Mouse (Mus musculus) CH12.LX (cell line): Measurements from ENCODE around the gene Kptn.

Experiments used
- CTCF ChIP-seq, 2 experiments: IDR thresholded peaks in 1 of 2; conservative IDR thresholded peaks in 1 of 2; 2 replicates each; pipeline ENCODE4 v1.5.1; 2011 to 2012; ENCODE audit warnings: low read depth in 2 of 2, low read length in 2 of 2, improper control_type of control experiment in 1 of 2, inconsistent platforms in 1 of 2, mild to moderate bottlenecking in 1 of 2, moderate library complexity in 1 of 2
- KAT2A ChIP-seq: IDR thresholded peaks from 2 replicates; pipeline ENCODE4 v1.6.1; 2012; ENCODE audit warnings: low read length, improper control_type of control experiment, inconsistent platforms; ENCODE audit not compliant: insufficient replicate concordance
- NRF1 ChIP-seq: IDR thresholded peaks from 2 replicates; pipeline ENCODE4 v1.6.1; 2014; ENCODE audit warnings: low read depth, mild to moderate bottlenecking, inconsistent platforms, low read length, improper control_type of control experiment, moderate library complexity
- POLR2A ChIP-seq: IDR thresholded peaks from 2 replicates; pipeline ENCODE4 v1.6.1; 2011; ENCODE audit warnings: low read depth, mild to moderate bottlenecking, improper control_type of control experiment, low read length

- TF ChIP-seq CTCF (conservative IDR thresholded peaks at IDR 0.05 in 1 of 2, IDR thresholded peaks at IDR 0.05 in 1 of 2; ENCODE audit: low read depth in 2 of 2, low read length in 2 of 2) = no peak
- no peak for TF ChIP-seq POLR2A
- TF ChIP-seq KAT2A = no peak
- TF ChIP-seq NRF1 = no peak
These were observed 27.1 kb downstream of the Kptn start for GRCm38 (mm10) chr7:16146489-16147410.
